Mouse (Mus musculus): Measurements from ENCODE around the gene Txlna. TPM values are rescaled to one million over a fixed set of nuclear protein-coding genes. Genes with fewer than 3 reads are reported as not detected.

The Txlna gene
- 84.9 and 92.7 TPM in 2 replicates for polyA plus RNA-seq (2015; fragmentation: Nextera tagmentation; extraction: Ambion mirVana)

DNA sequence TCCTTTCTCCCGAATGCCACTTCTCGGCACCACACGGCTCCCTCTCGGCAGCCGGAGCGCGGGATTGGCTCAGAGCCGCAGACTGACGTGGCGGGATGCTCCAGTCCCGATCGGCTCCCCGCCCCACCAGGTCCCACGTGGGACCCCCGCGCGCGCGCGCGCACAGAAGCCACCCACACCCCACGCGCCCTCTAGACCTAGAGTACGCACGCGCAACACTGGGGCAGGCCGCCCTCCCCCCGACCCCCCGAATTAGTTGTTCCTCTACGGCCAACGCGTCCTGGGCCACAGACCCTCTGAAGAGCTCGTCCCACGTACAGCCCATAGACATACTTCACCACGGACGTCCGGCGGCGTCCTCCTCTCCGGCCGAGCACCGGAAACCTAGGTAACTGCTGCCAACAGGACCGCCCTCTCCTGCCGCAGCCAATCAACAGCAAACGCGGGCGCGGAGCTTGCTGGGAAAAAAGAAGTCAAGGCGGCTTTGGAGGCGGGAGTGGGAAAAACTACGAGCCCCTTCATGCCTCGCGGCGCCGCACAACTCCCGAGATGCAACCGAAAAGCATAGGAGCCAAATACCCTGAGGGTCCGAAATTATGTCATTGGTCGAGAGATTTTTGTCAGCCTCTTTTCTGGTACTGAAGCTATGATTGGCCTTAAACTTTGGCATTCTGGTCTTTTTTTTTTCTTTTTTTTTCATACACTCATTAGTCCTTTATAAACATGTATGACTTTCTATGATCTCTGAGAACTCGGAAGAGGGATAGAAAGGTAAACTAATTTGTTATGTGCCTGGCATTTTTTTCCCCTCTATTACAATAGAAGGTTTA lies at the start of gene Txlna:
Gene Txlna, minus strand, starts transcription at position 428 of the 830 bp plus-strand sequence.
- H3K9ac ChIP-seq = peak within 1 kb of the TSS; percentile 67
- peak; percentile 93 for ATAC-seq (ENCODE audit: insufficient number of reproducible peaks, low FRiP score, low TSS enrichment, low read depth)
- peaks cover 52% of the 10 kb centered on the region for H3K36me3 ChIP-seq
- WGBS = under 1% methylated on average over 60 of the region's 60 CpGs
- H3K27ac ChIP-seq = peak within 1 kb of the TSS; percentile 98
- peaks cover 30% of the 10 kb centered on the region for H3K4me1 ChIP-seq
- no peaks in the 10 kb centered on the region for H3K9me3 ChIP-seq
- no peaks in the 10 kb centered on the region for H3K27me3 ChIP-seq
- H3K4me2 ChIP-seq = peak within 1 kb of the TSS; percentile 79
- peak within 1 kb of the TSS; percentile 65 for H3K4me3 ChIP-seq

DNA sequence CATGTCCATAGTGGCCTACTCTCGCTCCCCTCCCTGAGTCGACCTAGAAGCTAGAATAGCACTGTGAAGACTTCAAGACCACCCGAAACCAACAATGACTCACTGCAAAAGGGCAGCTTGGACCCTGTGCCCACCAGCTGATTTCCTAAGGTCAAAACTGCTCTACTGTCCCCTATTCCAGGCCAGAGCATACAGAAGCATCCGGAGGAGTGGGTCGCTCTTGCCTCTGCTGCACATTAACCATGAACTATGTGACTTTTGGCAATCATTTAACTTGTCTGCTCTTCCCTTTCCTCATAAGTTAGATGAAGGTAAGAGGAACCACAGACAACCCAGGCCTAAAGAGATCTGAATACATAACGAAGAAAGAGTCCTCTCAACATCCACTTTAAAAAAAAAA lies 43.7 kb upstream of the Txlna start:
- no peak for ATAC-seq (ENCODE audit: insufficient number of reproducible peaks, low FRiP score, low TSS enrichment, low read depth)
- H3K9me3 ChIP-seq = no peaks in the 10 kb centered on the region
- no peak overlapping the region for H3K4me3 ChIP-seq
- 93% methylated on average over 6 of the region's 6 CpGs for WGBS
- H3K9ac ChIP-seq = no peak overlapping the region
- peaks cover 87% of the 10 kb centered on the region for H3K36me3 ChIP-seq
- no peak overlapping the region for H3K27ac ChIP-seq
- no peaks in the 10 kb centered on the region for H3K27me3 ChIP-seq
- H3K4me1 ChIP-seq = no peaks in the 10 kb centered on the region
- H3K4me2 ChIP-seq = no peak overlapping the region

DNA sequence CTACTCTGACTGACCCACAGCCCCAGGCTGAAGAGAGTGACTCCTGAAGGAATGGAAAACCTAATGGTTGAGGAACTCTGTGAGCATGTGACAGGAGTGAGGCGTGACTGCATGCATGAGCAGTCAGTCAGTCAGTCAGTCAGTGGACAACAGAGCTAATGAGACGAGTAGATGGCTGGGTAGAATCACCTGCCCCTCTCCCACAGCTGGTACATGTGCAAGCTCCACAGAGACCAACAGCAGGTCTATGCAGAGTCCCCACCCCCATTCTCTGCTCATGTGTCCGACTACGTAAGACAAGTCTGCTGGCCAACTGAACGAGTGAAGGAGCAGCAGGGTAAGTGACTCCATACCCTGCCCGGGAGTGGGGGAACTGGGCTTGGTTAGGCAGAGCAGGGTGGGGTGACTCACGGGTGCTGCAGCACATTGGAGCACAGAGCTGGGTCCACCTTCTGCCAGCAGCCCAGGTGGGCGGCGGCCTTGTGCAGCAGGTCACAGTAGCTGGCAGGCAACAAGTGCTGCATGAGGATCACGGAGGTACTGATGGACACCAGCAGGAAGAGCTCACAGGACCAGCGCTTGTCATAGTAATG lies 43.1 kb upstream of the Txlna start:
- 83% methylated on average over 11 of the region's 11 CpGs for WGBS

DNA sequence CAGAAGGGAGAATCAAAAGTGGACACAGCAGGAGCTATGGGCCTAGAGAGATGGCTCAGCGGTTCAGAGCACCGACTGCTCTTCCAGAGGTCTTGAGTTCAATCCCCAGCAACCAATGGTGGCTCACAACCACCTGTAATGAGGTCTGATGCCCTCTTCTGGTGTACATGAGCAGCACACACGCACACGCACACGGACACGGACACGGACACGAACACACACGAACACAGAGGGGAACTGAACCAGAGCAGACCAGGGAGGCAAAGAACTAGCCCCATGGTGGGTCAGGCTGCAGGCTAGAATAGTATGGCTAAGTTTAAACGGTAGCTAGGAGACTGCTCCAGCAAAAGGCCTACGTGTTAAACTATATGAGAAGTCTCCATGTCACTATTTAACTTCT lies 41.0 kb upstream of the Txlna start:
- Histone ChIP-seq H3K4me1 (no peaks in the 10 kb centered on the region), H3K27ac (no peak overlapping the region), H3K4me3 (no peak overlapping the region), H3K4me2 (no peak overlapping the region), H3K9ac (no peak overlapping the region), H3K36me3 (peaks cover 87% of the 10 kb centered on the region), H3K27me3 (no peaks in the 10 kb centered on the region), H3K9me3 (no peaks in the 10 kb centered on the region)
- ATAC-seq (ENCODE audit: insufficient number of reproducible peaks, low FRiP score, low TSS enrichment, low read depth) = no peak
- WGBS = 97% methylated on average over 11 of the region's 11 CpGs

More for the DNA sequence above, 43.1 kb upstream of the Txlna start:
- ATAC-seq (ENCODE audit: insufficient number of reproducible peaks, low FRiP score, low TSS enrichment, low read depth) = 0 out of 2 replicates have a peak, but pooled peaks have one; percentile 16
- Histone ChIP-seq H3K27me3 (no peaks in the 10 kb centered on the region), H3K27ac (no peak overlapping the region), H3K9ac (no peak overlapping the region), H3K4me2 (no peak overlapping the region), H3K36me3 (peaks cover 85% of the 10 kb centered on the region), H3K4me3 (no peak overlapping the region), H3K9me3 (no peaks in the 10 kb centered on the region), H3K4me1 (no peaks in the 10 kb centered on the region)

DNA sequence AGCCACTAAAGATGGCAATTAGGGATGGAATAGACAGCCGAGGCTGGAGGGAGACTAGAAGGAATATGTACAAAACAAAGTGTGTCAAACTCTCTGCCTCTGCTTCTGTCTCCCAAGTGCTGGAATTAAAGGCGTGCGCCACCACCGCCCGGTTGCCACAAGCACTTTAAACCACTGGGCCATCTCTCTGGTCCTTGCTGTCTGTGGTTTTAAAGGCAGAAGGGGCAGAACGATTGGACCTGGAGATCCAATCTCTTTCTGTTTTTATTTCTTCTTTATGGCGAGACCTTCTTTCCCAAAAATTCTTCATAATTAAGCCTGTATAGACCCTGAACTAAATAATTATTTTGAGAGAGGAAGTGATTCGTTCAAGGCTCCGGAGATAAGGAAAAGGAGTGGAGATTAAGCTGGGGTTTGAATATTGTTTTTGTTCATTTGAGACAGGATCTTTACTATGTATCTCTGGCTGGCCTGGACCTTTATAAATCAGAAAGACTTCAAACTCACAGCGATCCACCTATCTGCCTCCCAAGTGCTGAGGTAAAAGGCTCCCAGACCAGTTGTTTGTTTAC lies 32.1 kb upstream of the Txlna start:
- peak overlapping the region; percentile 97; the same call in 1 of the 2 replicates for H3K27ac ChIP-seq
- H3K36me3 ChIP-seq = peaks cover 23% of the 10 kb centered on the region
- H3K4me1 ChIP-seq = peaks cover 15% of the 10 kb centered on the region
- H3K4me2 ChIP-seq = peak overlapping the region; percentile 64
- ATAC-seq (ENCODE audit: insufficient number of reproducible peaks, low FRiP score, low TSS enrichment, low read depth) = no peak; the same call in 1 of the 2 replicates
- 8% methylated on average over 10 of the region's 10 CpGs for WGBS
- peak overlapping the region; percentile 99 for H3K4me3 ChIP-seq
- H3K27me3 ChIP-seq = no peaks in the 10 kb centered on the region
- H3K9me3 ChIP-seq = no peaks in the 10 kb centered on the region
- H3K9ac ChIP-seq = 0 out of 2 replicates have a peak overlapping the region, but pooled peaks have one; percentile 99

DNA sequence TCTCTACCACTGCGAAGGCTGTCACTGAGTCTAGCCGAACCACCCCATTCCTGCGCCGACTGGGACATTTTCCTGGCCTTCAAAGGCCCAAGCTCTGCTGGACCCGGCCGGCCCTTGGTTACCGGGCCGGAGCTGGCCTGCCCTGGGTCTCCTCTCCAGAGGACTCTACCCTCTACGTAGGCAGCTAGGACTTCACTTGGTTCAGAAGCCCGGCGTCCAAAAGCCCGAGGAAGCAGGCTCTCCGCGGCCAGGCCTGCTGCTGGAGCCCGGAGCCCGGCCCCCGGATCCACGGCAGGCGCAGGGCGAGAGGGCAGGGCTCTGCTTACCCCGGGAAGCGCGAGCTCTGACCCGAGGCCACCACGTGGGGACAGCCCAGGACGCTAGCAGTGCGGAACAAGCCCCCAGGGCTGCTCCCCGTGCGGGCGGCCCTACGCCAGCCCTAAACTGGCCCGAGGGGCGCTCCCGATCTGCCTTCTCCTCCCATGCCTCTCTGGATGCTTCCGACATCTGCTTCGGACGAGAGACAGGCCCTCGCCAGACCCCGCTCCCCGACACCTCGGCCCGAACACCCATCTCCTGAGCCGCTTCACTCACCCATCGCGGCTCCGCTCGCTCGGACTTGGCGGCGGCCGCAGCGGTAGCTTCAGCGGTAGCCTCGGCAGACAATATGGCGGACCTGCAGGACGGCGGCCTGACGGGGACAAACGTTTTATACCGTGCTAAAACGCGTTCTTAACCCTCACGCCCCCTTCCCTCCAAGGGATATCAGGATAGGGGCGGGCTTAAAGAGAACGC lies 31.4 kb upstream of the Txlna start, which contains the start of gene Kpna6:
Gene Kpna6, minus strand, starts transcription at position 685 of the 795 bp plus-strand sequence.
- H3K27ac ChIP-seq = peak within 1 kb of the TSS; percentile 97
- peak; percentile 82 for ATAC-seq (ENCODE audit: insufficient number of reproducible peaks, low FRiP score, low TSS enrichment, low read depth)
- no peaks in the 10 kb centered on the region for H3K27me3 ChIP-seq
- H3K36me3 ChIP-seq = peaks cover 18% of the 10 kb centered on the region
- H3K9ac ChIP-seq = peak within 1 kb of the TSS; percentile 99
- H3K4me1 ChIP-seq = peaks cover 15% of the 10 kb centered on the region
- peak within 1 kb of the TSS; percentile 64 for H3K4me2 ChIP-seq
- no peaks in the 10 kb centered on the region for H3K9me3 ChIP-seq
- WGBS = under 1% methylated on average over 65 of the region's 65 CpGs
- peak within 1 kb of the TSS; percentile 99 for H3K4me3 ChIP-seq

DNA sequence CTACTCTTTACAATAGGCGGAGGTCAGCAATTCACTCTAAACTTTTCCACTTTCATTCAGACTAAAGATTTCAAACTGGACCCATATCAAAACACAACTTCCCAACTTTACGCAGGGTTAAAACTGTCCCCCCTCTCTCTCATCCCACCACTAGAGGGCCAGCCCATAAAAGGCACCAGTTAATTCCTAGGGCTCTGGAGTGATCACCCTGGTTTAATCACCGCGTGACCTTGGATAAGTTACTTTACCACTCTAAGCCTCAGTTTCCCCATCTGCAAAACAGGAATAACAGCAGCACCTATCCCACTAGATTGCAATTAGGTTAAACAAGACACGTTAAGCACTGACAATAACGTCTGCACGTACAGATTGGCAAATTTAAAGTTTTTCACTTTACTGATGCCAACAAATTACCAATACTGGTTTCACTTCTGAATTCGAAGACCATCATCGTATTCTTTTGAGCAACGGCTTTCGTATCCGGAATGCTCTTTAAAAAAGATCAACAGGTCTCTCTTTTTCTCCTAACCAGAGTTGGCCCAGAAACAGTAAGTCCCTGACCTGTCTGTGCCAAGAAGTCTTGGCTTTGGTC lies 30.7 kb upstream of the Txlna start:
- H3K36me3 ChIP-seq = peaks cover 11% of the 10 kb centered on the region
- peak overlapping the region; percentile 64 for H3K4me2 ChIP-seq
- peaks cover 15% of the 10 kb centered on the region for H3K4me1 ChIP-seq
- WGBS = 7% methylated on average over 12 of the region's 12 CpGs
- H3K9ac ChIP-seq = peak overlapping the region; percentile 99
- peak overlapping the region; percentile 97 for H3K27ac ChIP-seq
- no peaks in the 10 kb centered on the region for H3K9me3 ChIP-seq
- peak overlapping the region; percentile 99 for H3K4me3 ChIP-seq
- 0 out of 2 replicates have a peak, but pooled peaks have one; percentile 53 for ATAC-seq (ENCODE audit: insufficient number of reproducible peaks, low FRiP score, low TSS enrichment, low read depth)
- no peaks in the 10 kb centered on the region for H3K27me3 ChIP-seq

DNA sequence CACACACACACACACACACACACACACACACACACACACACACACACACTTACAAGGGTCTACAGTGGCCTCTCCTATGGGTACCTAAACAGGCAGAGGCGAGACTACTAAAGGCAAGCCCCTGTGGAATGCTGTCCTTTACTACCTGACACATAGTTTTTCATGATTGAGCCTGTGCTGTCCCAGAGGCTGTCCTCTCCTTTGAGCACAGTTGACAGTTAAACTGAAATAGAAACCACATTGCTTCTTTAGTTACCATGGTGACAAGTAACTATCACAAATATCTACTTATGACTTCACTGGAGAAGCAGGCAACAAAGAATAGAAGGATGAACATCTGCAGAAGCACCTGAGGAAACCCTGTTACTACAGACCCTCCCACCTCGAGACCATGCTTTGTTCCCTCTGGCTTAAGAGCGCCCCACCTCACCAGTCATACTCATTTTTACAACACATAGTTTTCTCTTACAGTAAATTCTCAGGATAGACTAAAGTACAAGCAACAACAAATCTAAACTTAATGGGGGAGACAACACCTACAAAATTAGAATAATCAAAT lies 21.5 kb upstream of the Txlna start:
- no peaks in the 10 kb centered on the region for H3K9me3 ChIP-seq
- no peaks in the 10 kb centered on the region; the same call in 1 of the 2 replicates for H3K4me1 ChIP-seq
- H3K9ac ChIP-seq = no peak overlapping the region
- ATAC-seq (ENCODE audit: insufficient number of reproducible peaks, low FRiP score, low TSS enrichment, low read depth) = no peak
- H3K27me3 ChIP-seq = no peaks in the 10 kb centered on the region
- no peak overlapping the region for H3K27ac ChIP-seq
- H3K4me2 ChIP-seq = no peak overlapping the region
- H3K36me3 ChIP-seq = peaks cover 37% of the 10 kb centered on the region
- WGBS = 58% methylated on average over 3 of the region's 3 CpGs
- H3K4me3 ChIP-seq = no peak overlapping the region

DNA sequence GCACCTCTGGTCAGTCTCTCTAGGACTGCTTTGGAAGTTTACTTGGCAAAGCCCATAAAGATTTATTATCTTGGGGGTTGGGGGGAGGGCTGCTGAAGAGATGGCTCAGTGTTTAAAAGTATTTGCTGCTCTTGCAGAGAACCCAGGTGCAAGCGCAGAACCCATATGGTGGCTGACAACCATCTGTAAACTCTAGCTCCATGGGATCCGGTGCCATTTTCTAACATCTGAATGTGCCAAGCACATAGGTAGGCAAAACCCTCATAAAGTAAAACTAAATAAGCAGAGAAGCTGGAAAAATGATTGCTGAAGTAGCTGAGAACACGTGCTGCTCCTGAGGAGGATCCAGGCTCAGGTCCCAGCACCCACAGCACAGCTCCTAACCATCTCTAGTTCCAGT lies 20.7 kb upstream of the Txlna start:
- H3K4me2 ChIP-seq = no peak overlapping the region
- H3K4me1 ChIP-seq = no peaks in the 10 kb centered on the region; the same call in 1 of the 2 replicates
- H3K27me3 ChIP-seq = no peaks in the 10 kb centered on the region
- no peak overlapping the region for H3K27ac ChIP-seq
- no peaks in the 10 kb centered on the region for H3K9me3 ChIP-seq
- peaks cover 44% of the 10 kb centered on the region for H3K36me3 ChIP-seq
- WGBS = 77% methylated on average over 3 of the region's 3 CpGs
- H3K9ac ChIP-seq = no peak overlapping the region
- no peak for ATAC-seq (ENCODE audit: insufficient number of reproducible peaks, low FRiP score, low TSS enrichment, low read depth)
- no peak overlapping the region for H3K4me3 ChIP-seq

DNA sequence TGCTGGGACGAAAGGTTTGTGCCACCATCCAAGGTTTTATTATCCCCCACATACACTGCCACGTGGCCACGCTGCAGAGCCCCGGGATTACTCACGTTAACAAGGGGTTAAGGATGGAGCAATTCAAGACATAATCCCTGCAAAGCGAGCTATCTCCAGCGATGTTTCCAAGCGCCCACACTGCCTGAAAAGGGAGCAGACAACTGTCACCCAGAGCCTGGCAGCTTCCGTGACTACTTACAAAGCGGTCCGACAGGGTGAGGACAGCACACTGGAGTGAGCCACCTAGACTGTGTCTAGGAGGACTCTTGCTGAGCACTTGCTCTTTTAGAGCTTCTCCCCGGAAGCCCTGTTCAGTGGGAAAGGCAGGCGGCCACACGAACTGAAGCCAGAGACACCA lies 13.9 kb upstream of the Txlna start:
- H3K4me1 ChIP-seq = no peaks in the 10 kb centered on the region
- no peaks in the 10 kb centered on the region for H3K27me3 ChIP-seq
- no peak overlapping the region for H3K9ac ChIP-seq
- ATAC-seq (ENCODE audit: insufficient number of reproducible peaks, low FRiP score, low TSS enrichment, low read depth) = no peak
- H3K36me3 ChIP-seq = peaks cover 86% of the 10 kb centered on the region
- no peak overlapping the region for H3K27ac ChIP-seq
- H3K9me3 ChIP-seq = no peaks in the 10 kb centered on the region
- H3K4me3 ChIP-seq = no peak overlapping the region
- no peak overlapping the region for H3K4me2 ChIP-seq
- 91% methylated on average over 14 of the region's 14 CpGs for WGBS

DNA sequence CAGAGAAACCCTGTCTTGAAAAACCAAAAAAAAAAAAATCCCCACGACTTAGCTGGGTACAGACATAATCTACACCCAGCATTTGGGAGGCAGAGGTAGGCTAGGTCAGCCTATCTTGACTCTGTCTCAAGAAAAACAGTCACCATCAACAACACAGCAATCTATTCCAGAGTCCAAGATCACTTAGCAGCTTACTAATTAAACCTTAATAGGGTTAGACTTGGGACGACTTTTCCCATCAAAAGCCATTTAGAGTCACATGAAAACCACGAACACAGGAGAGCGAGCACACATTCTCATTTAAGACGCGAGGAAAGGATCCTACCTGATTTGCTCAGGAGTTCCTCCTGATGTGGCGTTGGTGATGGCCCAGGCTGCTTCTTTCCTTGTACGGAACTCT lies 9.5 kb upstream of the Txlna start:
- no peak overlapping the region for H3K4me3 ChIP-seq
- H3K27ac ChIP-seq = no peak overlapping the region
- H3K4me1 ChIP-seq = no peaks in the 10 kb centered on the region
- H3K9ac ChIP-seq = no peak overlapping the region
- H3K27me3 ChIP-seq = no peaks in the 10 kb centered on the region
- 91% methylated on average over 8 of the region's 8 CpGs for WGBS
- no peak overlapping the region for H3K4me2 ChIP-seq
- H3K9me3 ChIP-seq = no peaks in the 10 kb centered on the region
- peaks cover 93% of the 10 kb centered on the region for H3K36me3 ChIP-seq
- no peak for ATAC-seq (ENCODE audit: insufficient number of reproducible peaks, low FRiP score, low TSS enrichment, low read depth)

Measured in limb, embryonic 15.5 days (tissue).